In genomic region chr1:134236142-134236541, GRCm38 (mm10) we compare ENCODE assay signal across 12 mouse cellular contexts. TPM values are rescaled to one million over a fixed set of nuclear protein-coding genes. Genes with fewer than 3 reads are reported as not detected.
DNase-seq lines count a peak whose midpoint lies in the region; ATAC-seq and TF ChIP-seq lines count a peak whose summit lies in the region.
"Had no signal": no experiment of that assay in that cellular context is flagged by ENCODE, and none has a peak within 500 bp of the region (broad histone marks: within the 10 kb centered on the region; RNA-seq: fewer than 3 reads in every experiment).

No protein-coding gene starts in this region.

- H3K36me3 ChIP-seq in forebrain, embryonic 11.5 days (ENCODE audit: control insufficient read depth, insufficient read depth, low read length), result no peaks in the 10 kb centered on the region
- H3K36me3 ChIP-seq in forebrain, embryonic 10.5 days (replicated peaks), result no peaks in the 10 kb centered on the region
- H3K36me3 ChIP-seq in forebrain, embryonic 15.5 days, result no peaks in the 10 kb centered on the region
- no peaks in the 10 kb centered on the region for H3K36me3 ChIP-seq in midbrain, embryonic 13.5 days

- peaks cover 37% of the 10 kb centered on the region for H3K27me3 ChIP-seq in forebrain, embryonic 11.5 days (ENCODE audit: control insufficient read depth, insufficient read depth, low read length)
- H3K27me3 ChIP-seq in forebrain, embryonic 10.5 days (ENCODE audit: poor library complexity, severe bottlenecking), result peaks cover 90% of the 10 kb centered on the region
- peaks cover 19% of the 10 kb centered on the region for H3K27me3 ChIP-seq in forebrain, embryonic 15.5 days
- H3K27me3 ChIP-seq in midbrain, embryonic 13.5 days, result peaks cover 56% of the 10 kb centered on the region

- no peak for TF ChIP-seq CTCF in layer of hippocampus, adult 2 months (conservative IDR thresholded peaks at IDR 0.05)

- peak; percentile 44 for DNase-seq in forebrain, embryonic 11.5 days (ENCODE audit: low spot score)
- no peak for DNase-seq in forebrain, embryonic 10.5 days (ENCODE audit: extremely low spot score, low spot score)
- DNase-seq in layer of hippocampus, adult 2 months (ENCODE audit: low spot score in 2 of 2), result no peak
- DNase-seq in layer of hippocampus, postnatal 36 days, result no peak
- DNase-seq in retina, postnatal 1 day, result no peak
- DNase-seq in embryo, embryonic 11 days, result no peak
- DNase-seq: heart, adult 2 months; kidney, postnatal 36 days; lung, postnatal 10 days had no signal

- H3K9ac ChIP-seq in forebrain, embryonic 11.5 days (ENCODE audit: low read length), result no peak overlapping the region
- no peak overlapping the region for H3K9ac ChIP-seq in forebrain, embryonic 15.5 days (replicated peaks)
- H3K9ac ChIP-seq in midbrain, embryonic 13.5 days (replicated peaks), result no peak overlapping the region

- H3K4me1 ChIP-seq in forebrain, embryonic 11.5 days (replicated peaks; ENCODE audit: control insufficient read depth, insufficient read depth, low read length), result peaks cover 7% of the 10 kb centered on the region
- H3K4me1 ChIP-seq in forebrain, embryonic 10.5 days, result peaks cover 24% of the 10 kb centered on the region
- H3K4me1 ChIP-seq in forebrain, embryonic 15.5 days, result peaks cover 37% of the 10 kb centered on the region
- peaks cover 40% of the 10 kb centered on the region for H3K4me1 ChIP-seq in midbrain, embryonic 13.5 days (replicated peaks)

- H3K4me2 ChIP-seq in forebrain, embryonic 11.5 days (ENCODE audit: low read depth, low read length, severe bottlenecking), result no peak overlapping the region
- H3K4me2 ChIP-seq in forebrain, embryonic 15.5 days (replicated peaks), result peak overlapping the region; percentile 81; the same call in 1 of the 2 replicates
- peak overlapping the region; percentile 77; the same call in 1 of the 2 replicates for H3K4me2 ChIP-seq in midbrain, embryonic 13.5 days (replicated peaks)

- no peak for ATAC-seq in forebrain, embryonic 11.5 days (replicated peaks; ENCODE audit: low FRiP score)
- no peak for ATAC-seq in forebrain, embryonic 15.5 days (replicated peaks)
- ATAC-seq in midbrain, embryonic 13.5 days, result no peak

- no peak overlapping the region for H3K4me3 ChIP-seq in forebrain, embryonic 11.5 days (ENCODE audit: low read depth, low read length)
- no peak overlapping the region for H3K4me3 ChIP-seq in forebrain, embryonic 10.5 days
- no peak overlapping the region for H3K4me3 ChIP-seq in layer of hippocampus, adult 2 months
- peak overlapping the region; percentile 49; the same call in 1 of the 2 replicates for H3K4me3 ChIP-seq in forebrain, embryonic 15.5 days
- H3K4me3 ChIP-seq in midbrain, embryonic 13.5 days (replicated peaks), result no peak overlapping the region

- no peaks in the 10 kb centered on the region for H3K9me3 ChIP-seq in forebrain, embryonic 11.5 days (ENCODE audit: control insufficient read depth, low read length)
- no peaks in the 10 kb centered on the region for H3K9me3 ChIP-seq in forebrain, embryonic 10.5 days
- H3K9me3 ChIP-seq in forebrain, embryonic 15.5 days, result no peaks in the 10 kb centered on the region
- H3K9me3 ChIP-seq in midbrain, embryonic 13.5 days, result no peaks in the 10 kb centered on the region

- 35% methylated on average over 3 of the region's 3 CpGs for WGBS in forebrain, embryonic 11.5 days
- 29% methylated on average over 3 of the region's 3 CpGs for WGBS in forebrain, embryonic 10.5 days
- 31% methylated on average over 3 of the region's 3 CpGs for WGBS in forebrain, embryonic 15.5 days
- 24% methylated on average over 3 of the region's 3 CpGs for WGBS in midbrain, embryonic 13.5 days

- H3K27ac ChIP-seq in forebrain, embryonic 11.5 days (ENCODE audit: low read depth, low read length), result no peak overlapping the region
- H3K27ac ChIP-seq in forebrain, embryonic 10.5 days, result no peak overlapping the region
- H3K27ac ChIP-seq in layer of hippocampus, adult 2 months, result peak overlapping the region; percentile 96; the same call in 1 of the 2 replicates
- H3K27ac ChIP-seq in forebrain, embryonic 15.5 days (replicated peaks), result no peak overlapping the region
- no peak overlapping the region for H3K27ac ChIP-seq in midbrain, embryonic 13.5 days
- H3K27ac ChIP-seq: heart, adult 2 months had no signal

RNA-seq across cellular contexts. Expression of gene Adora1, which starts 0.9 kb away (rescaled TPM):
- 0.59 and 0.84 TPM in 2 replicates for polyA plus RNA-seq in forebrain, embryonic 11.5 days (2014; fragmentation: Nextera tagmentation; extraction: Ambion mirVana)
- polyA plus RNA-seq in forebrain, embryonic 10.5 days (2016; fragmentation: Nextera tagmentation; extraction: Ambion mirVana), result 0.14 and 0.36 TPM in 2 replicates
- 100 to 1,000 TPM; 202 to 221 TPM for total RNA-seq in layer of hippocampus, adult 2 months (2021)
- total RNA-seq in layer of hippocampus, postnatal 36 days (2021), result 100 to 1,000 TPM; 216 to 224 TPM
- polyA plus RNA-seq in forebrain, embryonic 15.5 days (2015; fragmentation: Nextera tagmentation; extraction: Ambion mirVana), result 14.0 and 15.7 TPM in 2 replicates
- 4.6 TPM in 2 replicates for polyA plus RNA-seq in midbrain, embryonic 13.5 days (2015; fragmentation: Nextera tagmentation; extraction: Ambion mirVana)
- total RNA-seq: common myeloid progenitor, adult 5-6 weeks had no signal

RNA-seq across cellular contexts. Expression of gene Mybph, which starts 42.9 kb away (rescaled TPM):
- not detected in 2 replicates for polyA plus RNA-seq in forebrain, embryonic 11.5 days (2014; fragmentation: Nextera tagmentation; extraction: Ambion mirVana)
- polyA plus RNA-seq in forebrain, embryonic 10.5 days (2016; fragmentation: Nextera tagmentation; extraction: Ambion mirVana), result 0.46 and 0.65 TPM in 2 replicates
- not detected for total RNA-seq in layer of hippocampus, adult 2 months (2021)
- total RNA-seq in layer of hippocampus, postnatal 36 days (2021), result under 1 TPM; 0.28 to 0.30 TPM
- polyA plus RNA-seq in forebrain, embryonic 15.5 days (2015; fragmentation: Nextera tagmentation; extraction: Ambion mirVana), result not detected in 2 replicates
- polyA plus RNA-seq in midbrain, embryonic 13.5 days (2015; fragmentation: Nextera tagmentation; extraction: Ambion mirVana), result 0.09 and 0.19 TPM in 2 replicates
- total RNA-seq: common myeloid progenitor, adult 5-6 weeks; heart, adult 2 months had no signal

RNA-seq across cellular contexts. Expression of gene Myog, which starts 53.6 kb away (rescaled TPM):
- not detected in 2 replicates for polyA plus RNA-seq in forebrain, embryonic 11.5 days (2014; fragmentation: Nextera tagmentation; extraction: Ambion mirVana)
- not detected in 2 replicates for polyA plus RNA-seq in forebrain, embryonic 10.5 days (2016; fragmentation: Nextera tagmentation; extraction: Ambion mirVana)
- total RNA-seq in layer of hippocampus, adult 2 months (2021), result not detected
- not detected for total RNA-seq in layer of hippocampus, postnatal 36 days (2021)
- polyA plus RNA-seq in forebrain, embryonic 15.5 days (2015; fragmentation: Nextera tagmentation; extraction: Ambion mirVana), result 0.22 TPM in 1 of 2 replicates, not detected in the other
- not detected in 2 replicates for polyA plus RNA-seq in midbrain, embryonic 13.5 days (2015; fragmentation: Nextera tagmentation; extraction: Ambion mirVana)
- total RNA-seq: common myeloid progenitor, adult 5-6 weeks; heart, adult 2 months had no signal
- polyA plus RNA-seq: heart, adult 2 months had no signal

RNA-seq across cellular contexts. Expression of gene Chil1, which starts 54.2 kb away (rescaled TPM):
- polyA plus RNA-seq in forebrain, embryonic 11.5 days (2014; fragmentation: Nextera tagmentation; extraction: Ambion mirVana), result 0.27 and 0.65 TPM in 2 replicates
- not detected in 2 replicates for polyA plus RNA-seq in forebrain, embryonic 10.5 days (2016; fragmentation: Nextera tagmentation; extraction: Ambion mirVana)
- 10 to 100 TPM; 11.1 to 12.4 TPM for total RNA-seq in layer of hippocampus, adult 2 months (2021)
- total RNA-seq in layer of hippocampus, postnatal 36 days (2021), result 10 to 100 TPM; 11.3 to 13.8 TPM
- polyA plus RNA-seq in forebrain, embryonic 15.5 days (2015; fragmentation: Nextera tagmentation; extraction: Ambion mirVana), result 3.2 and 3.7 TPM in 2 replicates
- polyA plus RNA-seq in midbrain, embryonic 13.5 days (2015; fragmentation: Nextera tagmentation; extraction: Ambion mirVana), result 2.6 and 3.2 TPM in 2 replicates
